Mouse (Mus musculus) stomach, postnatal 0 days (tissue): ENCODE results near the gene Pycr1.

ENCODE experiments used
- CTCF ChIP-seq: IDR thresholded peaks from 2 replicates; pipeline ENCODE4 v1.5.1; 2016; ENCODE audit warnings: antibody characterized with exemption, low read depth, mild to moderate bottlenecking, moderate library complexity
- EP300 ChIP-seq: optimal IDR thresholded peaks from 2 replicates; pipeline ENCODE3; 2016; ENCODE audit warnings: antibody characterized with exemption

- TF ChIP-seq CTCF: no peak
- no peak for TF ChIP-seq EP300
These were observed 10.7 kb downstream of the Pycr1 start for GRCm38 (mm10) chr11:120632559-120633519.
